Mouse (Mus musculus) heart, embryonic 16.5 days (tissue): ENCODE results near the gene Disp2. TPM values are rescaled to one million over a fixed set of nuclear protein-coding genes. Genes with fewer than 3 reads are reported as not detected.

ENCODE experiments used
- ATAC-seq: fragments of 200-750 bp; cut with Nextera tagmentation; replicated peaks from 2 replicates; pipeline ENCODE4 v1.8.0; 2017; ENCODE audit warnings: moderate number of reproducible peaks; ENCODE audit not compliant: insufficient read depth, low FRiP score; ENCODE audit errors: extremely low read depth
- H3K27ac ChIP-seq: fragments of 300-500 bp; sonication (generic); 2 replicates; pipeline ENCODE4 v1.5.1; 2014; ENCODE audit warnings: mild to moderate bottlenecking, low read length, control low read depth, moderate library complexity
- H3K27me3 ChIP-seq: fragments of 300-500 bp; sonication (generic); 2 replicates; pipeline ENCODE4 v1.6.1; 2014; ENCODE audit warnings: low read length, mixed read lengths; ENCODE audit not compliant: control insufficient read depth, insufficient read depth
- H3K36me3 ChIP-seq: fragments of 300-500 bp; sonication (generic); 2 replicates; pipeline ENCODE4 v1.6.1; 2014; ENCODE audit not compliant: control insufficient read depth, insufficient read depth
- H3K4me1 ChIP-seq: fragments of 300-500 bp; sonication (generic); 2 replicates; pipeline ENCODE4 v1.6.1; 2014; ENCODE audit warnings: low read length, mixed read lengths; ENCODE audit not compliant: control insufficient read depth, insufficient read depth
- H3K4me2 ChIP-seq: fragments of 300-500 bp; sonication (generic); 2 replicates; pipeline ENCODE4 v1.6.1; 2014; ENCODE audit warnings: low read depth, mild to moderate bottlenecking, control low read depth, low read length
- H3K4me3 ChIP-seq: fragments of 300-500 bp; sonication (generic); 2 replicates; pipeline ENCODE4 v1.5.1; 2014; ENCODE audit warnings: mild to moderate bottlenecking, control low read depth, low read length
- H3K9ac ChIP-seq: fragments of 300-500 bp; sonication (generic); 2 replicates; pipeline ENCODE4 v1.6.1; 2014; ENCODE audit warnings: low read length, control low read depth
- H3K9me3 ChIP-seq: fragments of 300-500 bp; sonication (generic); replicated peaks from 2 replicates; pipeline ENCODE4 v1.6.1; 2016; ENCODE audit warnings: low read length; ENCODE audit not compliant: control insufficient read depth
- WGBS: fragments of 180-500 bp; shearing (Covaris S2); extraction: QIAGEN DNeasy Blood & Tissue Kit; methylation state at CpG from one replicate; pipeline ENCODE4 v1.1.7; 2014; 5-methylcytosine and 5-hydroxymethylcytosine counted together
- polyA plus RNA-seq: library from polyadenylated mRNA; unstranded; fragments of >200 nt; fragmentation: Nextera tagmentation; extraction: Ambion mirVana; gene quantifications from 2 replicates; pipeline ENCODE4 v1.2.1, GENCODE M21; 2015

Disp2 gene
- polyA plus RNA-seq, 1 experiment from 2014 or later: 0.24 TPM

DNA sequence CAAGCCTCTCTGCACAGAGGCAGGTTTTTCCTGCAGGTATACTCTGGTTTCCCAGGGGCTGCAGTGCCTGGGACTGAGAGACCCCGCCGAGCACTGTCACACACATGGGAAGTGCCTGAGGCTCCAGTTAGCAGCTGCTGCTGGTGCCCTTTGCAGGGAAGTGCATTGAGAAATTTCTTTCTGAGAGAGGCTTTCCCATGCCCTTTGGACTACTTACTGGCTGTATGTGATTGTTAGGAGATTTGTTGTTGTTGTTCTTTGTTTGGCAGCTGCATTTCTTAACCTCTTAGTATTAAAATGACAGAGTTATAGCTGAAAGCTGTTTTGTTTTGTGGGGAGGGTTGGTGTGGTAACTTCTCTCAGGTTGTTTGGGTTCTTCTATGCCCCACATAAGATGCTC lies 31.3 kb downstream of the Disp2 start:
- H3K4me2 ChIP-seq: no peak overlapping the region

DNA sequence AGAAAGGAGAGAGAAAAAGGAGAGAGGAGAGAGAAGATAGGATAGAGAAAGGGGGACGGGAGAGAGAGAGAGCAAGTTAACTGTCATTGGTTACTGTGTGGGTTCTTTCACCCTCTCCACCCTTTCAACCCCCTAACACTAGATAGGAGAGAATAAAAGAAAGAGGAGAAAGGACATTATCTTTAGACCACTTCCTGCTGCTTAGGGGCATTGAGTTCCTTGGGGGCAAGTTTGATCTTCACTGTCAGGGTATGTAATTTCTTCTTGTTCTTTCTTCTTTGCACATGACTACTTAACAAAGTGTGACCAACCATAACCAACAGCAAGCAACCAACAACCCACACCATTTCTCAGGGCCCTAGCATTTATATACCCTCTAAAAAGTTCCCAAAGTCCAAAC lies 33.2 kb downstream of the Disp2 start:
- no peak overlapping the region for H3K9ac ChIP-seq
- WGBS: 45% methylated on average over 1 of the region's 1 CpGs
- H3K9me3 ChIP-seq: no peaks in the 10 kb centered on the region
- peaks cover 14% of the 10 kb centered on the region for H3K4me1 ChIP-seq
- no peak overlapping the region for H3K4me2 ChIP-seq
- H3K36me3 ChIP-seq: peaks cover 5% of the 10 kb centered on the region
- no peak overlapping the region for H3K27ac ChIP-seq
- no peak overlapping the region for H3K4me3 ChIP-seq
- no peaks in the 10 kb centered on the region for H3K27me3 ChIP-seq
- ATAC-seq: no peak

More for the DNA sequence above, 31.3 kb downstream of the Disp2 start:
- H3K9ac ChIP-seq: no peak overlapping the region
- H3K9me3 ChIP-seq: no peaks in the 10 kb centered on the region
- no peaks in the 10 kb centered on the region for H3K27me3 ChIP-seq
- no peak overlapping the region for H3K4me3 ChIP-seq
- H3K4me1 ChIP-seq: peaks cover 12% of the 10 kb centered on the region
- 29% methylated on average over 2 of the region's 2 CpGs for WGBS
- no peak overlapping the region for H3K27ac ChIP-seq
- no peak for ATAC-seq
- no peaks in the 10 kb centered on the region for H3K36me3 ChIP-seq

DNA sequence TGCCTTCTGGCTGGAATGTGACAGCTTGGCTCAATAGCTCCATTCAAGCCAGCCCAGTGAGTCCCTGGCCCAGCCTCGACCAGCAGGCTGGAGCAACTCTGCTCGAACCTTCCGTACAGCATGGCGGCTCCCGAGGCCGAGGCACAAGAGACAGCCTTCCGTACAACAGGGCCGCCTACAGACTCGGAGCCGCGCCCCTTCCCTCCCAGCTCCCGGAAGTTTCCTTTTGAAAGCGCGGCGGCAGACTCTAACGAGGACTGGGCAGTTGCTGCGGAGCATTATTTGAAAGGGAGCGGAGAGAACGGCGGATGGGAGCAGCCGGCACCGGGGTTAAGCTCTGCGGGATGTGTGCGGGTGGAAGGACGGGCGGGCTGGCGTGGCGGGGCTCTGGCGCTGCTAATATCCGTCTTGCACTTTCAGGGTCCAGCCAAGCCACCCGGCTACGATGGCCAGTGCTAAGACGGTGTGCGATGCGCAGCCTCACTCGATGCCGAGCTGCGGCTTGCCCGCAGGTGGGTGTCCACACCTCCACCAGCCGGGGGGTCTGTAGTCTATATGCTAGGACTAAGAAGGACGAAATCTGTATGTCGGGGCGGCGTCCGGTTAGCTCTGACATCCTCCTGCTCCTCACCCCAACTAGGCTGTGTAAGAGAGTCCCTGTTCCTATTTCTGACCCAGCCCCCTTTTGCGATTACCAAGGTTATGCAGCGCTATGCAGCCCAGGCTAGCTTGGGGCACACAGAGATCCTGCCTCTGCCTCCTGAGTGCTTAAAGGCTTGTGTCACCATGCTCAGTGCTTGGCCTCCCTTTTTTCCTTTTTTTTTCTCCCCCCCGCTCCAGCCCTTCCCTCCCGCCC lies 34.7 kb downstream of the Disp2 start, which contains the start of gene Knstrn:
TSS of gene Knstrn (plus strand) at position 23 of the 856 bp plus-strand sequence.
- Histone ChIP-seq H3K4me1 (peaks cover 14% of the 10 kb centered on the region), H3K9me3 (no peaks in the 10 kb centered on the region), H3K4me2 (peak within 1 kb of the TSS; percentile 91), H3K9ac (peak within 1 kb of the TSS; percentile 93), H3K27ac (peak within 1 kb of the TSS; percentile 65), H3K36me3 (peaks cover 18% of the 10 kb centered on the region), H3K4me3 (peak within 1 kb of the TSS; percentile 90), H3K27me3 (no peaks in the 10 kb centered on the region)
- ATAC-seq: peak; percentile 90
- 1% methylated on average over 49 of the region's 49 CpGs for WGBS

DNA sequence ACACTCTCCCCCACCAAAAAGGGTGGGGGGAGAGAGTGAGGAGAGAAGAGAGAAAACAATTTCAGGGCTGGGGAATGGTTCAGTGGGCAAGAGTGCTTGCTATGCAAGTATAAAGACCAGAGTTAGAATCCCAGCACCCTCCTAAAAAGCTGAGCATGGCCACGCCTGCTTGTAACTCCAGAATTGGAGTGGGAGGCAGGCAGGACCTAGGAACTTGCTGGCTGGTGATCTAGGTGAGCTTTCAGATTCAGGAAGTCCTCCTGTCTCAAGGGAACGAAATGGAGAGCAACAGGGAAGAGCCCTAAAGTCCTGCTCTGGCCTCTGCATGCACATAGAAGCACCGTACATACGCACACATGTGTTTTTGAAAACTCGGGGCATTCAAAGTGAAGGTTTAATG lies 43.3 kb downstream of the Disp2 start:
- ATAC-seq: no peak
- H3K4me3 ChIP-seq: no peak overlapping the region
- no peaks in the 10 kb centered on the region for H3K4me1 ChIP-seq
- WGBS: 89% methylated on average over 5 of the region's 5 CpGs
- H3K27ac ChIP-seq: no peak overlapping the region
- no peak overlapping the region for H3K9ac ChIP-seq
- peaks cover 4% of the 10 kb centered on the region; the same call in 1 of the 2 replicates for H3K9me3 ChIP-seq
- no peak overlapping the region for H3K4me2 ChIP-seq
- no peaks in the 10 kb centered on the region for H3K27me3 ChIP-seq
- peaks cover 55% of the 10 kb centered on the region for H3K36me3 ChIP-seq

DNA sequence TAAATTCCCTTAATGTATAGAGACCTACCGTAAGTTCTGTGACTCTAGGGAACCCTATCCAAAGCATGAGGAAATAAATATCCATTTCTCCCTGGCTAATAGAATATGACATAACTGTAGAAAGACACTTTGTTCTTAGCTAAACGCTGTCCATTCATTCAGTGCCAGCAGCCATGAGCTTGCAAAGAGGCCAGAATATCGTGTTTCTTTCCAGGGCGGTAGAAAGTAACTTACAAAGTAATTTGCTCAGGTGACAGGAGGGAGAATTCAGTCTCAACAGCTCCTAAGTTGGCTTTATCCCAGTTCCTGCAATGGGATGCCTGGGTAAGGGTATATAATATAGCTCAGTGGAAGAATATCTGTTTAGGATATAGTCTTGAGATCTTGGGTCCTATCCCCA lies 44.9 kb downstream of the Disp2 start:
- peaks cover 48% of the 10 kb centered on the region for H3K36me3 ChIP-seq
- H3K27ac ChIP-seq: no peak overlapping the region
- H3K27me3 ChIP-seq: no peaks in the 10 kb centered on the region
- WGBS: 91% methylated on average over 4 of the region's 4 CpGs
- H3K4me3 ChIP-seq: no peak overlapping the region
- H3K4me1 ChIP-seq: no peaks in the 10 kb centered on the region
- H3K9me3 ChIP-seq: peaks cover 4% of the 10 kb centered on the region; the same call in 1 of the 2 replicates
- no peak overlapping the region for H3K4me2 ChIP-seq
- H3K9ac ChIP-seq: no peak overlapping the region
- ATAC-seq: no peak

DNA sequence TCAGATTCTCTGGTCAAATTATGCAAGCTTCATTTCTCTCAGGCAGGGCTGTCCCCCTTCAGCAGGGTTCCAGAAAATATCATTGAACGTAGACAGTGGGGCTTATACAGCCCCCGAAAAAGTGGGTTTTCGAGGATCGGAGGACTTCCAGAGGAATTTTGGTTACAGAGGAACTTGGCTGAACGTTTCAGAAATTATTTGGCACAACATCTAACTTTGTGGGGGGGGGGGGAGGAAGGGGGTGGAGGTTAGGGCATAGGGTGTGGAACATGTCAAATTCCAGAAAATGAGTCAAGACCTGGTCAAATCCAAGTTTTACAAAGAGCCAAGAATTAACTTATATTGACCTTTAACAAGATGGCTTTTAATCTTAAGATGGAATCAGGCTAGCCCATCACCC lies 49.6 kb downstream of the Disp2 start:
- no peaks in the 10 kb centered on the region for H3K27me3 ChIP-seq
- H3K9me3 ChIP-seq: peaks cover 4% of the 10 kb centered on the region; the same call in 1 of the 2 replicates
- H3K9ac ChIP-seq: no peak overlapping the region
- no peak overlapping the region for H3K27ac ChIP-seq
- ATAC-seq: no peak
- peaks cover 47% of the 10 kb centered on the region for H3K36me3 ChIP-seq
- WGBS: 86% methylated on average over 5 of the region's 5 CpGs
- H3K4me3 ChIP-seq: no peak overlapping the region
- no peaks in the 10 kb centered on the region for H3K4me1 ChIP-seq
- no peak overlapping the region for H3K4me2 ChIP-seq

DNA sequence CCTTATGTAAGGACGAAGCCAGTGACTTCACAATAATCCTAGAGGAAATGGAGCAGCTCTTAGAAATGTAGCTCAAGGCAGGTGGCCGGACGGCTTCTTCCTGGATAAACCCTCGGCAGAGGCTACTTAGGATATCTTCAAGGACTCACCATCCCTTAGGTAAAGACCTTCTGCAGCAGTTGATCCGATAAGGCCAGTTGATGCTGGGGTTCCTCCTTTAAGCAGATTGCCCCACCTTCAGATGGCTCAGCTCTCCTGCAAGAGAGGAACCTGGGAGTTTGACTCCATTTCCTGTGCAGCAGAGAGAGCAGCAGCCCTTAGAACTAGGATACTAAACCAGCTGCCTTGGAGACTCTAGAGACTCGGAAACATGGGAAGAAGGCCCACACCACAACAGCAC lies 54.5 kb downstream of the Disp2 start:
- H3K36me3 ChIP-seq: peaks cover 18% of the 10 kb centered on the region
- no peak overlapping the region for H3K27ac ChIP-seq
- H3K9me3 ChIP-seq: no peaks in the 10 kb centered on the region
- peaks cover 5% of the 10 kb centered on the region; the same call in 1 of the 2 replicates for H3K4me1 ChIP-seq
- WGBS: 90% methylated on average over 6 of the region's 6 CpGs
- no peak for ATAC-seq
- H3K27me3 ChIP-seq: no peaks in the 10 kb centered on the region
- H3K4me2 ChIP-seq: no peak overlapping the region
- H3K4me3 ChIP-seq: no peak overlapping the region
- H3K9ac ChIP-seq: no peak overlapping the region

DNA sequence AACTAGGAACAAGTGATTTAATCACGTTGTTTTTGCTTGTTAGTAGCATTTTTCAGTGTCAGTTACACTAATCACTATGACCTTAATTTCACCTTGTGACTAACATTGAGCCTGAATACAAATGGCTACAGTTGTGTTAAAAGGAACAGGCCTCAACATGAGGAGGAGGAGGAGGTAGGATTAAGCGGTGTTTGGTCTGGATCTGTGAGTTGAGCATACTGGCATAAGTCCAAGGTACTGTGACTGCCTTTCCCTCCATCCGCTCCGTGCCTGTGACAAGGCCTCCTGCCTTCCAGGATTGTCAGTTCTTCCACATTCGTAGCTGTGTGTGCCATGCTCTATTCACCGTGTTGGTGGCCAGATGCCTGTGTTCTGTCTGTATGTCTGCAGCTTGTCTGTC lies 55.6 kb downstream of the Disp2 start:
- ATAC-seq: no peak
- Histone ChIP-seq H3K9me3 (no peaks in the 10 kb centered on the region), H3K36me3 (peaks cover 11% of the 10 kb centered on the region), H3K9ac (no peak overlapping the region), H3K4me3 (no peak overlapping the region), H3K4me2 (no peak overlapping the region), H3K27ac (no peak overlapping the region), H3K27me3 (no peaks in the 10 kb centered on the region), H3K4me1 (peaks cover 5% of the 10 kb centered on the region; the same call in 1 of the 2 replicates)
- 46% methylated on average over 6 of the region's 6 CpGs for WGBS

DNA sequence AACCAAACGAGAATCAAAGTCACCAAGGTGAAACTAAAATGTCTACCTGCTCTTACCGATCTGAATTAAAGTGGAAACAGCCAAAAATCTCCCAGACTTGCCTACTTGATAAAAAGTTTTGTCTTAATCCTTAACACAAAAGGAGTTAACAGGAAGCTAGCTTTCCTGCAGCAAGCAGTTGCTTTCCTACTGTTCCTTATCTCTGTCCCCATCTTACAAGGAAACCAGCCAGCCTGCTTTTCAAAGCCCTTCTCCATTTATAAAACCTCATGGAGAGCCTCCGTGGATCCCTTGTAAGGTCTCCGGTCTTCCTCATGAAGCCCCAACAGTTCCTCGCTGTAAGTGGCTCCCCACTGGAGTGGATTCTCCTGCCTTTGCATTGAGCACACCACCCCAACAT lies 58.8 kb downstream of the Disp2 start:
- ATAC-seq: no peak
- no peak overlapping the region for H3K27ac ChIP-seq
- no peak overlapping the region for H3K4me3 ChIP-seq
- no peaks in the 10 kb centered on the region for H3K27me3 ChIP-seq
- H3K9ac ChIP-seq: no peak overlapping the region
- peaks cover 6% of the 10 kb centered on the region; the same call in 1 of the 2 replicates for H3K36me3 ChIP-seq
- no peak overlapping the region for H3K4me2 ChIP-seq
- no peaks in the 10 kb centered on the region for H3K9me3 ChIP-seq
- peaks cover 5% of the 10 kb centered on the region; the same call in 1 of the 2 replicates for H3K4me1 ChIP-seq
- WGBS: 40% methylated on average over 5 of the region's 5 CpGs
